Mouse (Mus musculus) small intestine, adult 2 months (tissue): Measurements from ENCODE around the gene Fam131c. TPM values are rescaled to one million over a fixed set of nuclear protein-coding genes. Genes with fewer than 3 reads are reported as not detected.
A peak's percentile ranks its signal among the peaks of the same experiment; 100 is the strongest.

Experiments used
- H3K27ac ChIP-seq: fragments of 200-500 bp; 2 replicates; pipeline ENCODE4 v1.5.1; 2012; ENCODE audit warnings: low read depth, low read length, control low read depth, inconsistent platforms; ENCODE audit not compliant: insufficient read depth
- H3K27me3 ChIP-seq: fragments of 200-500 bp; 2 replicates; pipeline ENCODE4 v1.6.1; 2012; ENCODE audit warnings: mild to moderate bottlenecking, moderate library complexity, low read length, inconsistent platforms; ENCODE audit not compliant: control insufficient read depth, insufficient read depth
- H3K36me3 ChIP-seq: fragments of 200-500 bp; 2 replicates; pipeline ENCODE4 v1.6.1; 2012; ENCODE audit warnings: mild to moderate bottlenecking, low read length, control low read depth, inconsistent platforms; ENCODE audit not compliant: control insufficient read depth, insufficient read depth
- H3K4me1 ChIP-seq: fragments of 200-500 bp; 2 replicates; pipeline ENCODE4 v1.6.1; 2012; ENCODE audit warnings: low read length, inconsistent platforms, mixed read lengths; ENCODE audit not compliant: control insufficient read depth, insufficient read depth, insufficient read length
- H3K4me3 ChIP-seq: fragments of 200-500 bp; 2 replicates; pipeline ENCODE4 v1.5.1; 2012; ENCODE audit warnings: low read depth, mild to moderate bottlenecking, control low read depth, inconsistent platforms, low read length, moderate library complexity
- CTCF ChIP-seq: fragments of 200-500 bp; IDR thresholded peaks from 2 replicates; pipeline ENCODE4 v1.5.1; 2012; ENCODE audit warnings: low read depth, mild to moderate bottlenecking, control low read depth, inconsistent platforms, low read length, moderate library complexity, mixed read lengths; ENCODE audit not compliant: insufficient replicate concordance, insufficient read length; ENCODE audit errors: extremely low read depth
- POLR2A ChIP-seq: fragments of 200-500 bp; IDR thresholded peaks from 2 replicates; pipeline ENCODE4 v1.6.1; 2012; ENCODE audit warnings: low read depth, mild to moderate bottlenecking, control low read depth, inconsistent platforms, low read length, moderate library complexity
- WGBS: fragments of 180-500 bp; shearing (Covaris S2); methylation state at CpG from one replicate; pipeline ENCODE4 v1.1.7; 2018; 5-methylcytosine and 5-hydroxymethylcytosine counted together
- polyA plus RNA-seq: library from polyadenylated mRNA; depleted of rRNA; stranded (reverse); fragments of >200 nt; gene quantifications from 2 replicates; pipeline ENCODE4 v1.2.3, GENCODE M21; 2012

The Fam131c gene
- polyA plus RNA-seq, 1 experiment: 1.8 TPM

DNA sequence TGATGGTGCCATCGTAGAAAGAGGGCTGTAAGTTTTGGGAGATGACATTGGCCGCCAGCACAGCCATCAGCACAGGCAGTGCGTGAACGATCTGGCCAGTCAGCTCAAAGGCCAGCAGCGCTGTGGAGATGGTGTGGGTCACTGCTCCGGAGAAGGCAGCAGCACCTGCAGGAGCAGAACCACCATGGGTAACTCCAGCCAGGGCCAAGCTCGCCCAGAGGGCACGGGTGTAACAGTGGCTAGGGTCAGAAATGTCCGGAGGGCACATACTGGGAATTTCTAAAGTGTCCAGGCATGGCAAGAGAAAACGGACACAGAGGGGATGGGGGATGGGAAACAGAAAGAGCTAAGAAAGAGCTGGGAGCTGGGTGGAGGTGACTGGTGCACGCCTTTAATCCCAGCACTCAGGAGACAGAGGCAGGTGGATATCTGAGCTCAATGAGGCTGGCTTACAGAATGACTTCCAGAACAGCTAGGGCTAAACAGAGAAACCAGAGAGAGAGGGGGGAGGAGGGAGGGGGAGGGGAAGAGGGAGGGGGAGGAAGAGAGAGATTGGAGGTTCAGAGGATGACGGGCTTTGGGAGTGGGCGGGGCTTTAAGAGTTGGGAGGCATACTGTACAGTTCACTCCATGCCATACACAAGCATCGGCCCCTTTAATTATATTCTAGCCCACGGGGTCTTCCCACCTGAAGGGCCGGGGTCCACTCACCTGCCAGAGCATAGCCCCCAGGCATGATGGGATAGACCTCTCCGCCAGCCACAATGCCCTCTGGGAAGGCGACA lies 21.5 kb downstream of the Fam131c start:
- Histone ChIP-seq H3K4me3 (no peak overlapping the region), H3K27ac (no peak overlapping the region), H3K27me3 (0 out of 2 replicates have a peak, but pooled peaks cover 2% of the 10 kb centered on the region), H3K36me3 (no peaks in the 10 kb centered on the region), H3K4me1 (no peaks in the 10 kb centered on the region; the same call in none of the 2 replicates)
- TF ChIP-seq POLR2A (no peak), CTCF (no peak)
- 69% methylated on average over 18 of the region's 18 CpGs for WGBS

DNA sequence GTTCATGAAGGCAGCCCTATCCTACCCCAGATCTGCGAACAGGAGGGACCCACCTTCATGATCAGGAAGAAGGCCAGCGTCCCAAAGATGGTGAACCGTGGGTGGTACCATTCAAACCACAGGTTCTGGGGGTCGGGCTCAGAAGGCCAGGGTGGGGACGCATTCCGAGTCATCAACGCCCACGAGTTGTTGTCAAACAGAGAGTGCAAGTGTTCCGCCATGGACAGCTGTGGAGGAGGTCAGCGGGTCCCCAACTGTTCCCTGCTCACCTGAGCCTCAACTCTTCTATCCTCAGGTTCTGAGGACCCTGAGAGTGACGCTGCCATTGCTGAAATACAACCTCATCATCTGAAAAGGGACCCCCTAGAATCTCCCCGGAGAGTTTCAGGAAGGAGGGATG lies 23.3 kb downstream of the Fam131c start:
- Histone ChIP-seq H3K36me3 (no peaks in the 10 kb centered on the region), H3K27me3 (no peaks in the 10 kb centered on the region), H3K4me3 (no peak overlapping the region), H3K27ac (no peak overlapping the region), H3K4me1 (no peaks in the 10 kb centered on the region; the same call in none of the 2 replicates)
- no peak for TF ChIP-seq POLR2A
- no peak for TF ChIP-seq CTCF
- WGBS: 70% methylated on average over 12 of the region's 12 CpGs

DNA sequence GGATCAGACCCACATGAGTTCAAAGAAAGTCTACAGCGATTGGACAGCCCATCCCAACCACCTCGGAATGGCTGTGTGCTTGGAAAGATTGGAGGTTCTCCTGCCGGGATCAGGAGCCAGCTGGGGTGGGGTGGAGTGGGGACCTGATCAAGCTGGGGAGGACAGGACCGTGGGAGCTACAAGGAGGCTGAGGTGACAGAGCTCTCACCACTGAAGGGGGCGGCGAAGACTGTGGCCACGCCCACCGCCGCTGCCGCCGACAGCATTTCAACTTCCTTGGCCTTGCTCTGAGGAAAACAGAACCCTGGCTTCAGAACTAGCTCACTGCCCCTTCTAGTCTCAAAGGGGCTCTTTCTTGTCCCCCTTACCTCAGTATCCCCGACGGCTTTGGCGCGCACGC lies 26.7 kb downstream of the Fam131c start:
- H3K4me1 ChIP-seq: no peaks in the 10 kb centered on the region; the same call in 1 of the 2 replicates
- H3K27ac ChIP-seq: no peak overlapping the region
- no peaks in the 10 kb centered on the region for H3K36me3 ChIP-seq
- H3K4me3 ChIP-seq: no peak overlapping the region
- no peaks in the 10 kb centered on the region for H3K27me3 ChIP-seq
- WGBS: 19% methylated on average over 16 of the region's 16 CpGs
- TF ChIP-seq CTCF: no peak
- TF ChIP-seq POLR2A: no peak

DNA sequence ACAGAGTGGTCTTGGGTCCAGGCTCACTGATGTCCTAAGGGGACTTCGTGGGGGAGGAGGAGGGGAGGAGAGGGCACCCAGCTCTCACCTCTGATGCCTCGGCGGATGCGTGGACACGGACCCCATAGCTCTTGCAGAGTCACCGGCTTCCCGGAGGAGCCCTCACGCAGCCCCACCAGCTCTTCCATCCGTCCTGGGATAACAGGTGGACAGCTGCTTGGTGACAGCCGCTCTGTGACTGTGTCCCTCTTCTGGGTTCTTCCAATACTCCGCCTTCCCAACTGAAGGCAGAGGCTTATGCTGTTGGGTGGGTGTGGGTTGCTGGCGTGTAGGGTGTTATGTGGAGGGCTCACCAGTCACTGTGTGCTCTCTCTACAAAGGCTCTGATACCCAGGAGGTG lies 29.8 kb downstream of the Fam131c start:
- 84% methylated on average over 12 of the region's 12 CpGs for WGBS
- no peaks in the 10 kb centered on the region for H3K36me3 ChIP-seq
- H3K27me3 ChIP-seq: no peaks in the 10 kb centered on the region
- no peak overlapping the region for H3K27ac ChIP-seq
- no peak overlapping the region for H3K4me3 ChIP-seq
- no peaks in the 10 kb centered on the region; the same call in 1 of the 2 replicates for H3K4me1 ChIP-seq
- TF ChIP-seq POLR2A (no peak), CTCF (no peak)

DNA sequence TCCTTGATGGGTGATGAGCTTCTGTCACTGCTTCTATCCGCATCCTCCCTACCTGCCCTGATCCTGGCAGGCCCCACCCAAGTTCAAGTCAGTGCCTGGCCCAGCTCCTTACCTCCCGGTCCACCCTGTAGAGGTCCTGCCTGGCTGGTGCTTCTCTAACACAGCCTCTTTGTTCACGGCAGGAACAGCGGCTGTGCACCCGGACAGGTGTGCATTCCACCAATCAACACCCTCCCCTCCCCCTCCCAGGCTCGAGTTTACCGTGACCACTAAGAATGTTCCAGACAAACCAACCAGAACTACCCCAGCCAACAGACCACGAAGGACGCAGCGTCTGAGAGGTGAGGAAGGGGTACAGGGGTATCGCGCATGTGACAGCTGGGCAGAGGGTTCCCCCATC lies 30.5 kb downstream of the Fam131c start, which contains the start of gene Clcnka:
TSS of gene Clcnka (minus strand) at position 180 of the 400 bp plus-strand sequence.
- no peak for TF ChIP-seq POLR2A
- TF ChIP-seq CTCF: no peak
- WGBS: 40% methylated on average over 12 of the region's 12 CpGs
- Histone ChIP-seq H3K4me1 (no peaks in the 10 kb centered on the region; the same call in 1 of the 2 replicates), H3K27me3 (no peaks in the 10 kb centered on the region), H3K27ac (no peak within 1 kb of the TSS), H3K36me3 (no peaks in the 10 kb centered on the region), H3K4me3 (no peak within 1 kb of the TSS)

DNA sequence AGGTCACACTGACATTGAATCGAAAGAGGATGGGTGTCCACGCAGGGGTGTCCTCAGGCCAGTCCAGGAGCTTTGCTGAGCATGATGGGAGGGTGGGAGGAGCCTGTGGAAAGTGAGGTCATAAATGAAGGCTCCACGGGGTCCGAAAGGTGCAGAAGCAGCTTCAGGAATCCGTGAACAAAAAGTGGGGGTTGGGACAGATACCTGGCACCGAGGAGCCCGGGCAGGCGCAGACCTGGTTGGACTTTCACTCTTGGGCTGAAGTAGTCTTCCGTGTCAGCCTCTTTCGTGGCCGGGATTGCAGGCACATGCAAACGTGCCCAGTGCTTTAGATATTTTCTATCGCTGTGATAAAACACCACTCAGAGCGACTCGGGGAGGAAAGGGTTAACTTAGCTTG lies 32.2 kb downstream of the Fam131c start:
- 78% methylated on average over 15 of the region's 15 CpGs for WGBS
- H3K4me3 ChIP-seq: no peak overlapping the region
- H3K4me1 ChIP-seq: peaks cover 6% of the 10 kb centered on the region
- TF ChIP-seq POLR2A (no peak), CTCF (no peak)
- no peak overlapping the region for H3K27ac ChIP-seq
- no peaks in the 10 kb centered on the region for H3K27me3 ChIP-seq
- no peaks in the 10 kb centered on the region for H3K36me3 ChIP-seq

DNA sequence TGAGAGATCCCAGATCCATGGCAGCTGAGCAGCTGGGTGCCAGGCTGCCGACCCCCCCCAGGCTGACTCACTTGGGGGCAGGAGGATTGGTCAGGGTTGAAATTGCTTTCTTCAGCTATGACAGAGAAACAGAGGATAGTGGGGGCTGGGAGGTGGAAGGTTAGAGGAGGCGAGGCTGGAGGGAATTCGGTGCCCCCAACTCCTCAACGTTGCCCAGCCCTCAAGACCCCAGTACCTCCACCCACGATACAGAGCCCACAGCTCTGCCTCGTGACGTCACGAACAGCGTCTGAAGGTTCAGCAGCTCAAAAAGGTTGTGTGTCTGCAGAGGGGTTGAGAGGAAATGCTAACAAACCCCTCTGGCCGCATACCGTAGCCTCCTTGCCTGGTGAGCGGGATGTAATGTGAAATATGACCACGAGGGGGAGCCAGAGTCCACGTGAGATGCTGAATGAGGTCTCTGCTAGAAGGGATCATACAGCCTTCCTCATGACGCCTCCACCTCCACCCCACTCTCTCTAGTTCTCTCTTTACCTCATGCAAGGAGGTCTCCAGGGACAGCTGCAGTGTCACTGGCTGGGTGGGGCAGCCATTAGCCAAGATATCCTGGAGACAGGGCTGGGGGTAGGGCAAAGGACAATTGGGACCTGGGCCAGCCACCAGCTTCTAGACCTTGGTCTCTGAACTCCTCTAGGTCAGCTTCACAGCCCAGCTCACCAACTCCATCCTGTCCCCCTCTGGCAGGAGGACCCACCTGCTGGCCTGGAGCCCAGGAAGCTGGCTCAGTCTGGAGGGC lies 36.7 kb downstream of the Fam131c start:
- 14% methylated on average over 15 of the region's 15 CpGs for WGBS

More for the DNA sequence above, 36.7 kb downstream of the Fam131c start:
- Histone ChIP-seq H3K27ac (no peak overlapping the region), H3K36me3 (no peaks in the 10 kb centered on the region), H3K4me1 (peaks cover 13% of the 10 kb centered on the region), H3K27me3 (no peaks in the 10 kb centered on the region), H3K4me3 (no peak overlapping the region)
- no peak for TF ChIP-seq POLR2A
- peak; percentile 95 for TF ChIP-seq CTCF
